Mouse (Mus musculus): ENCODE measurements around the gene Tes. TPM values are rescaled to one million over a fixed set of nuclear protein-coding genes. Genes with fewer than 3 reads are reported as not detected.

Tes gene
- total RNA-seq (2012; rRNA removed) (not detected in 2 replicates), total RNA-seq (2014; rRNA removed) (not detected in 2 replicates), polyA plus RNA-seq (2012; ENCODE audit: insufficient read length, low read depth) (not detected in 2 replicates)

DNA sequence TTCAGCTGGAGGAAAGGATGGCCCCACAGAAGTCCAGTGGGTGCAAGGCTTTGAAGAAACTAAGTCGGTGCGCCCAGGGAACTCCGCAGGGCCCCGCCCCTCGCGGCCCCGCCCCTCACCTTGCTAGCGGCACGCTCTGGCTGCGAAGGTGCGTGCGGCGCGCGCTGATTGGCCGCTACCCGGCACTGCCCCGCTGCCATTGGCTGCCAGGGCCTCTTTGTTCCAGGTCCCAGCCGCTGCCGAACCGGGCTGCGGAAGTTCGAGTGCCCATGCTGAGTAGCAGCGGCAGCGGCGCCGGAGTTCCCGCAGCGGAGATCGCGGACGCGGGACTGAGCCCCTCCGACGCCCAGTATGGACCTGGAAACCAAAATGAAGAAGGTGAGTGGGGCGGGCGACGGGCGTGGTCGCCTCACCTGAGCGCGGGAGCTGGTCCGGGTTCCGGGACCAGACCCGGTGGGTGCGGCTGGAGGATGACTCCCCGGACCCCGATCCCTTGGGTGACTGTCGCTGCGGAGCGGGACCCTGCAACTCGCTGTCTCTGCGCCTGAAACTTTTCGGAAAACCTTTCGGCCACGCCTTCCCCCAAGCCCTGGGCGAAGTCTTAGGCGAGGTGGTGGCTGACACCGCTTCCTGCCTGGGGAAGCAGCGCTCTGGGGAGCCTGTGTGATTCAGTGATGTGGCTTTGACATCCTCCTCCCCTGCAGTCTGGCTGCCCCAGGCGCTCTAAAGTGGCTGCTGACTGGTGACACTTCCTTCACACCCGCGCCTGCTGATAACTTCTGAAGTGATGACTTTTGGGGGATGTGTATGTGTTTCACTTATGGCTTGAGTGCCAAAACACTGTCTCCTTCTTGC, at the start of gene Tes:
Gene Tes (plus strand): TSS at position 214 of the 855 bp plus-strand sequence.
- Histone ChIP-seq H3K9ac (ENCODE audit: insufficient read depth, low read depth) (no peak within 1 kb of the TSS), H3K79me2 (replicated peaks; ENCODE audit: control insufficient read depth, extremely low read depth, insufficient read depth, poor library complexity, severe bottlenecking) (no peaks in the 10 kb centered on the region), H3K36me3 (replicated peaks in 1 of 2; ENCODE audit: control insufficient read depth in 1 of 2, insufficient read depth in 1 of 2, low read length in 1 of 2) (no peaks in the 10 kb centered on the region), H3K9me3 (replicated peaks; ENCODE audit: low read length) (peaks cover 8% of the 10 kb centered on the region), H3K4me1 (ENCODE audit: control insufficient read depth in 1 of 2, insufficient read depth in 2 of 2) (peaks cover 0 to under 1% of the 10 kb centered on the region in 2 experiments; a peak in 1 of 4 replicates), H3K4me2 (ENCODE audit: insufficient read depth, low read depth, poor library complexity, severe bottlenecking) (no peak within 1 kb of the TSS), H3K27me3 (replicated peaks) (no peaks in the 10 kb centered on the region), H3K4me3 (replicated peaks in 1 of 3; ENCODE audit: low read depth in 2 of 3, low read length in 2 of 3, poor library complexity in 1 of 3) (no peak within 1 kb of the TSS), H3K27ac (ENCODE audit: insufficient read depth, low read depth) (no peak within 1 kb of the TSS)
- no peak for DNase-seq (ENCODE audit: extremely low read depth)
- in situ Hi-C loops (cut with MboI; ENCODE audit: low pct_ligation_motif_present, low pct_unique_long_range_greater_than_20kb, low sequenced_read_pairs), result no loop called here
- TF ChIP-seq E2F4 (IDR thresholded peaks at IDR 0.05; ENCODE audit: insufficient replicate concordance, low read depth, low read length), result no peak
- no peak for TF ChIP-seq ZC3H11A (IDR thresholded peaks at IDR 0.05; ENCODE audit: low read depth, low read length)
- TF ChIP-seq SMC3 (IDR thresholded peaks at IDR 0.05; ENCODE audit: low read depth, low read length), result no peak
- TF ChIP-seq USF1 (IDR thresholded peaks at IDR 0.05; ENCODE audit: low read depth, low read length), result no peak
- TF ChIP-seq CHD2 (IDR thresholded peaks at IDR 0.05; ENCODE audit: low read length), result no peak
- no peak for TF ChIP-seq JUN (IDR thresholded peaks at IDR 0.05; ENCODE audit: insufficient read depth, low read depth, low read length)
- TF ChIP-seq IRF4 (IDR thresholded peaks at IDR 0.05; ENCODE audit: low read depth, low read length), result no peak
- no peak for TF ChIP-seq MEF2A (IDR thresholded peaks at IDR 0.05; ENCODE audit: borderline replicate concordance, low read depth, low read length)
- TF ChIP-seq ZMIZ1 (IDR thresholded peaks at IDR 0.05; ENCODE audit: low read depth, low read length), result no peak
- no peak for TF ChIP-seq BHLHE40 (IDR thresholded peaks at IDR 0.05; ENCODE audit: low read depth, low read length)
- no peak for TF ChIP-seq GABPA (IDR thresholded peaks at IDR 0.05; ENCODE audit: insufficient replicate concordance, low read depth, low read length)
- TF ChIP-seq POLR2A (IDR thresholded peaks at IDR 0.05; ENCODE audit: low read depth, low read length), result no peak
- TF ChIP-seq USF2 (conservative IDR thresholded peaks at IDR 0.05; ENCODE audit: low read depth, low read length), result no peak
- TF ChIP-seq ELF1 (IDR thresholded peaks at IDR 0.05; ENCODE audit: low read depth, low read length), result no peak
- no peak for TF ChIP-seq HCFC1 (IDR thresholded peaks at IDR 0.05; ENCODE audit: low read depth, low read length)
- TF ChIP-seq MAZ (IDR thresholded peaks at IDR 0.05; ENCODE audit: low read depth, low read length), result no peak
- TF ChIP-seq TBP (conservative IDR thresholded peaks at IDR 0.05; ENCODE audit: low read depth, low read length), result no peak
- dilution Hi-C loops (cut with MboI; ENCODE audit: extremely low pct_ligation_motif_present, extremely low pct_unique_long_range_greater_than_20kb, low sequenced_read_pairs), result no loop called here

- DNase-seq (ENCODE audit: extremely low read depth), result no peak
- H3K4me3 ChIP-seq (replicated peaks in 1 of 3; ENCODE audit: low read depth in 2 of 3, low read length in 2 of 3, poor library complexity in 1 of 3), result no peak overlapping the region
- H3K9me3 ChIP-seq (replicated peaks; ENCODE audit: low read length), result no peaks in the 10 kb centered on the region
- no peak overlapping the region for H3K9ac ChIP-seq (ENCODE audit: insufficient read depth, low read depth)
- no peaks in the 10 kb centered on the region for H3K36me3 ChIP-seq (replicated peaks in 1 of 2; ENCODE audit: control insufficient read depth in 1 of 2, insufficient read depth in 1 of 2, low read length in 1 of 2)
- dilution Hi-C loops (cut with MboI; ENCODE audit: extremely low pct_ligation_motif_present, extremely low pct_unique_long_range_greater_than_20kb, low sequenced_read_pairs), result no loop called here
- H3K27ac ChIP-seq (ENCODE audit: insufficient read depth, low read depth), result no peak overlapping the region
- H3K4me1 ChIP-seq (ENCODE audit: control insufficient read depth in 1 of 2, insufficient read depth in 2 of 2), result no peaks in the 10 kb centered on the region
- H3K79me2 ChIP-seq (replicated peaks; ENCODE audit: control insufficient read depth, extremely low read depth, insufficient read depth, poor library complexity, severe bottlenecking), result no peaks in the 10 kb centered on the region
- H3K4me2 ChIP-seq (ENCODE audit: insufficient read depth, low read depth, poor library complexity, severe bottlenecking), result no peak overlapping the region
- in situ Hi-C loops (cut with MboI; ENCODE audit: low pct_ligation_motif_present, low pct_unique_long_range_greater_than_20kb, low sequenced_read_pairs), result loop anchor here (10.0 kb wide), 1 partner anchor 69 kb away; no protein-coding TSS in a partner anchor
- H3K27me3 ChIP-seq (replicated peaks), result no peaks in the 10 kb centered on the region
- TF ChIP-seq MAX (IDR thresholded peaks at IDR 0.05; ENCODE audit: low read length) (no peak), KAT2A (IDR thresholded peaks at IDR 0.05; ENCODE audit: insufficient replicate concordance, low read length) (no peak), ETS1 (conservative IDR thresholded peaks at IDR 0.05; ENCODE audit: low read depth, low read length) (no peak), POLR2A (IDR thresholded peaks at IDR 0.05; ENCODE audit: low read depth, low read length) (no peak), MYC (IDR thresholded peaks at IDR 0.05; ENCODE audit: low read depth, low read length) (no peak), CTCF (conservative IDR thresholded peaks at IDR 0.05 in 1 of 2, IDR thresholded peaks at IDR 0.05 in 1 of 2; ENCODE audit: low read depth in 2 of 2, low read length in 2 of 2) (no peak), CHD2 (IDR thresholded peaks at IDR 0.05; ENCODE audit: low read length) (no peak), E2F4 (IDR thresholded peaks at IDR 0.05; ENCODE audit: insufficient replicate concordance, low read depth, low read length) (no peak), ZNF384 (IDR thresholded peaks at IDR 0.05; ENCODE audit: low read depth, low read length) (no peak)
These were observed 39.1 kb upstream of the Tes start for GRCm38 (mm10) chr6:17025886-17026285.

Measured in CH12.LX (cell line).